Mouse (Mus musculus) central nervous system, embryonic 18 days (tissue): Measurements from ENCODE around the gene Rrn3. TPM values are rescaled to one million over a fixed set of nuclear protein-coding genes. Genes with fewer than 3 reads are reported as not detected.

Experiments used
- polyA plus RNA-seq: library from polyadenylated mRNA; depleted of rRNA; stranded (reverse); fragments of >200 nt; gene quantifications from 2 replicates; pipeline ENCODE4 v1.2.3, GENCODE M21; 2012; rRNA removed

Gene Rrn3
- 30.7 and 32.0 TPM in 2 replicates for polyA plus RNA-seq

DNA sequence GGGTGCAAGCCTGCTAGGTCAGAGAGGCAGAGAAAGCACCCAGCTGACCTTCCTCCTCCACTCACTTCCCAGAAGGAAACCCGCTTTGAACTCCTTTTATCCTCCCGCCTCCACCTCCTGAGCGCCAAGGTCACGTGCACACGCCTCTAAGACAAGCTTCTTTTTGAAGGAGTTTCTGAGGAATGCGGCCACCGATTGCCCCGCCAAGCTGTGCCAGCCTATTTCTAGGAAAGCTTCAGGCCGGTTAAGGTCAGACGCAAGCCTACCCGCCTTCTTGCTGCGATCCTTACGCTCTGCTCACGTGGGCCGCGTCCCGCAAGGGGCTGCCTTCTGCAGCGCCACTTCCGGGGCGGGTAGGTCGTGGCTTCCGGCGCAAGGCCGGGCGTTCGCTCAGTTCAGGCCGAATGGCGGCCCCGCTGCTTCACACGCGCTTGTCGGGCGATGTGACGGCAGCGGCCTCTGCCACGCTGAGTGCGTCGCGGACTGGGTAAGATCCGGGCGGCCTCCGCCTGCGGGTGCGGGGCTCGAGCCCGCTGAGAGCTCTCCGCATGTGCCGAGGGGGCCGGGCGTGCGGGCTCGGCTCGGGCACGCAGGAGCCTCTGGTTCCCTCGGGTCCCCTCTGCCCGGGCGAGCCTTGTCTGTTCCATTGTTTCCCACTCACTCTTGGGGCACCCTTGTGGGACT, at the start of gene Rrn3:
Rrn3 (plus strand) TSS at position 356 of the 684 bp plus-strand sequence.

DNA sequence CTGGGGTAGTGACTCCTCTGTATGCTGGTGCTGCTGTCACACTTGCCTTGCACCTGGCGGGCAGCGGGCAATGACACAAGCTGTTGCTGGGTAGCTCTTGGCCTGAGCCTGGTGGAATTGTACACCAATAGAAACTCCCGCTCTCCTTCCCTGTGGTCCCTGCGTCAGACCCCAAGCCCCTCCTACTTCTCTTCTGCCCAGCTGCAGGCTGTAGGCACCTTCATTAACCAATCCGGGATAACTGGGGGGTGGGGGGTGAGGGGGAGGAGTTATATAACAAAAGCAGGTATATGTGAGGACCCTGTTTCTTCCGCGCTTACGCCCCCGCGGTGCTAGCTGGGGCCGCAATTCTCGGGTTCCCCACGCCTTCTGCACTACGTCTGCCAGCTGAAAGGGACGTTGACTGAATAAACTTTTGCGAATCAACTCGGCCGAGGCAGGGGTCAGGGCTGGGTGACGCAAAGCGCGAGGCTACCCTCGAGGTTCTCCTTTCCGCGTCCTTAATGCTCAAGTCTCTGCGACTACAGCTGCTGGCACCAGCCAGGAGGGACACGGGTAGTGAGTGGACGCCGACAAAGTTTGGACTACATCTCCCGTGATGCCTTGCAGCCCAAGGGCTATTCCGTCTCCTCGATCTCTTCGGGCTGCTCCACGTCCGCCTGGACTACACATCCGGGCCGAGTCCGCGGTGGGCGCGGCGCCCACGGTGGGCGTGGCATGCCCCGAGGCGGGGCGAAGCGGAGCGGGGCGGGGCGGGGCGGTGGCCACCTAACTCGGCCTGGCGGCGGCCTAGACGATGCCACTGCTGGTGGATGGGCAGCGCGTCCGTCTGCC, 38.3 kb downstream of the Rrn3 start, which contains the start of gene Ntan1:
Ntan1 (plus strand) TSS at position 286 of the 834 bp plus-strand sequence.

Other genes starting within 250 kb of the Rrn3 start
- gene Parn, start 112.5 kb upstream of the Rrn3 start, polyA plus RNA-seq = 23.1 and 23.3 TPM in 2 replicates
- 46.5 and 47.1 TPM in 2 replicates for gene Bfar, start 108.8 kb upstream of the Rrn3 start, polyA plus RNA-seq
- gene 3110001I22Rik, start 108.8 kb upstream of the Rrn3 start, polyA plus RNA-seq = 4.1 and 4.2 TPM in 2 replicates
- 0.22 and 0.29 TPM in 2 replicates for gene Pla2g10, start 49.7 kb upstream of the Rrn3 start, polyA plus RNA-seq
- gene Ntan1, start 38.1 kb downstream of the Rrn3 start, polyA plus RNA-seq = 157 and 162 TPM in 2 replicates
- 51.1 and 53.5 TPM in 2 replicates for gene Pdxdc1, start 122.4 kb downstream of the Rrn3 start, polyA plus RNA-seq
- gene Mpv17l, start 122.5 kb downstream of the Rrn3 start, polyA plus RNA-seq = 26.1 and 27.2 TPM in 2 replicates
- gene 2900011O08Rik, start 205.9 kb downstream of the Rrn3 start, polyA plus RNA-seq = 192 and 199 TPM in 2 replicates
- gene Ifitm7, start 206.2 kb downstream of the Rrn3 start, polyA plus RNA-seq = 1.0 and 1.3 TPM in 2 replicates